8 mouse cellular contexts compared by ENCODE assay signal in genomic region chrX:140456751-140457491, GRCm38 (mm10). TPM values are rescaled to one million over a fixed set of nuclear protein-coding genes. Genes with fewer than 3 reads are reported as not detected.
DNase-seq lines count a peak whose midpoint lies in the region; ATAC-seq and TF ChIP-seq lines count a peak whose summit lies in the region.

No protein-coding gene starts in this region.

- ATAC-seq in embryonic facial prominence, embryonic 15.5 days (ENCODE audit: insufficient number of reproducible peaks, low FRiP score, low TSS enrichment, low read depth): peak; percentile 47; the same call in 1 of the 2 replicates
- peak; percentile 66 for ATAC-seq in hindbrain, embryonic 13.5 days (ENCODE audit: low FRiP score)
- peak; percentile 63 for ATAC-seq in liver, embryonic 14.5 days (ENCODE audit: insufficient read depth)
- peak; percentile 73 for ATAC-seq in neural tube, embryonic 15.5 days (ENCODE audit: low FRiP score)

- TF ChIP-seq CTCF in left cerebral cortex, adult 2 months (IDR thresholded peaks at IDR 0.05): no peak
- no peak for TF ChIP-seq CTCF in liver, embryonic 14.5 days (IDR thresholded peaks at IDR 0.05; ENCODE audit: low read depth)

- peak overlapping the region; percentile 54 for H3K4me3 ChIP-seq in left cerebral cortex, adult 2 months
- H3K4me3 ChIP-seq in embryonic facial prominence, embryonic 15.5 days (replicated peaks): peak overlapping the region; percentile 56
- H3K4me3 ChIP-seq in hindbrain, embryonic 13.5 days: peak overlapping the region; percentile 57
- H3K4me3 ChIP-seq in liver, embryonic 14.5 days (ENCODE audit: insufficient read depth in 1 of 2, low read depth in 2 of 2, low read length in 2 of 2): peak overlapping the region; percentile 69 to 79
- H3K4me3 ChIP-seq in neural tube, embryonic 15.5 days (replicated peaks): peak overlapping the region; percentile 57

- 0 out of 2 replicates have a peak overlapping the region, but pooled peaks have one; percentile 6 for H3K9ac ChIP-seq in embryonic facial prominence, embryonic 15.5 days
- H3K9ac ChIP-seq in hindbrain, embryonic 13.5 days: peak overlapping the region; percentile 68
- peak overlapping the region; percentile 76 for H3K9ac ChIP-seq in liver, embryonic 14.5 days (replicated peaks)
- peak overlapping the region; percentile 52 for H3K9ac ChIP-seq in neural tube, embryonic 15.5 days (replicated peaks)

- H3K27me3 ChIP-seq in embryonic facial prominence, embryonic 15.5 days: no peaks in the 10 kb centered on the region
- H3K27me3 ChIP-seq in hindbrain, embryonic 13.5 days: peaks cover 11% of the 10 kb centered on the region; the same call in 1 of the 2 replicates
- no peaks in the 10 kb centered on the region for H3K27me3 ChIP-seq in liver, embryonic 14.5 days (ENCODE audit: control insufficient read depth, insufficient read depth, low read length)
- peaks cover 6% of the 10 kb centered on the region; the same call in 1 of the 2 replicates for H3K27me3 ChIP-seq in neural tube, embryonic 15.5 days (replicated peaks)

- no peaks in the 10 kb centered on the region for H3K9me3 ChIP-seq in embryonic facial prominence, embryonic 15.5 days (replicated peaks)
- no peaks in the 10 kb centered on the region for H3K9me3 ChIP-seq in hindbrain, embryonic 13.5 days
- no peaks in the 10 kb centered on the region for H3K9me3 ChIP-seq in liver, embryonic 14.5 days (ENCODE audit: control insufficient read depth, low read length)
- H3K9me3 ChIP-seq in neural tube, embryonic 15.5 days (replicated peaks): no peaks in the 10 kb centered on the region

- TF ChIP-seq EP300 in liver, embryonic 14.5 days (IDR thresholded peaks at IDR 0.05; ENCODE audit: low read depth): no peak

- peak overlapping the region; percentile 52 for H3K4me2 ChIP-seq in embryonic facial prominence, embryonic 15.5 days (replicated peaks)
- peak overlapping the region; percentile 54 for H3K4me2 ChIP-seq in hindbrain, embryonic 13.5 days
- peak overlapping the region; percentile 72 for H3K4me2 ChIP-seq in liver, embryonic 14.5 days (ENCODE audit: low read depth)
- H3K4me2 ChIP-seq in neural tube, embryonic 15.5 days: peak overlapping the region; percentile 56

- intact Hi-C loops in left cerebral cortex, adult 2 months (cut with DNase I): no loop called here

- no peak for DNase-seq in left cerebral cortex, adult 2 months (ENCODE audit: extremely low spot score in 1 of 2, low spot score in 2 of 2)
- DNase-seq in left cerebral cortex, adult 8-10 months (ENCODE audit: low spot score in 2 of 2): no peak
- peak; percentile 26 for DNase-seq in Muller cell, postnatal 12 days (ENCODE audit: inconsistent ontology term)
- DNase-seq in liver, embryonic 14.5 days (ENCODE audit: low read depth in 3 of 3, low spot score in 3 of 3): peak in 1 of 3 experiments; percentile 3
- no peak for DNase-seq in spleen, adult 12 weeks (ENCODE audit: low spot score)

- WGBS in embryonic facial prominence, embryonic 15.5 days: 22% methylated on average over 39 of the region's 39 CpGs
- 18% methylated on average over 39 of the region's 39 CpGs for WGBS in hindbrain, embryonic 13.5 days
- 16% methylated on average over 39 of the region's 39 CpGs for WGBS in liver, embryonic 14.5 days (ENCODE audit: insufficient replicate concordance)
- 20% methylated on average over 39 of the region's 39 CpGs for WGBS in neural tube, embryonic 15.5 days

- no peaks in the 10 kb centered on the region for H3K4me1 ChIP-seq in embryonic facial prominence, embryonic 15.5 days
- H3K4me1 ChIP-seq in hindbrain, embryonic 13.5 days (replicated peaks): peaks cover 3% of the 10 kb centered on the region; the same call in 1 of the 2 replicates
- peaks cover 0 to 2% of the 10 kb centered on the region in 2 experiments; a peak in 2 of 4 replicates for H3K4me1 ChIP-seq in liver, embryonic 14.5 days (replicated peaks; ENCODE audit: control insufficient read depth in 2 of 2, insufficient read depth in 2 of 2, low read length in 1 of 2)
- H3K4me1 ChIP-seq in neural tube, embryonic 15.5 days: no peaks in the 10 kb centered on the region

- H3K27ac ChIP-seq in left cerebral cortex, adult 2 months: peak overlapping the region; percentile 34; the same call in 1 of the 2 replicates
- no peak overlapping the region for H3K27ac ChIP-seq in embryonic facial prominence, embryonic 15.5 days (replicated peaks)
- H3K27ac ChIP-seq in hindbrain, embryonic 13.5 days: peak overlapping the region; percentile 60
- no peak overlapping the region for H3K27ac ChIP-seq in liver, embryonic 14.5 days
- H3K27ac ChIP-seq in neural tube, embryonic 15.5 days (replicated peaks): peak overlapping the region; percentile 73

- no peaks in the 10 kb centered on the region for H3K36me3 ChIP-seq in embryonic facial prominence, embryonic 15.5 days
- no peaks in the 10 kb centered on the region for H3K36me3 ChIP-seq in hindbrain, embryonic 13.5 days
- H3K36me3 ChIP-seq in liver, embryonic 14.5 days (replicated peaks; ENCODE audit: control insufficient read depth, insufficient read depth, low read depth): no peaks in the 10 kb centered on the region
- no peaks in the 10 kb centered on the region for H3K36me3 ChIP-seq in neural tube, embryonic 15.5 days

RNA-seq across cellular contexts. Expression of gene Prps1, which starts 0.5 kb away (rescaled TPM):
- 10 to 100 TPM; 62.8 to 76.9 TPM for total RNA-seq in left cerebral cortex, adult 2 months (2021)
- total RNA-seq in left cerebral cortex, adult 8-10 months (2022): 10 to 100 TPM; 70.4 to 87.2 (median 75.8) TPM
- polyA plus RNA-seq in embryonic facial prominence, embryonic 15.5 days (2015; fragmentation: Nextera tagmentation; extraction: Ambion mirVana): 37.7 and 42.7 TPM in 2 replicates
- polyA plus RNA-seq in hindbrain, embryonic 13.5 days (2015; fragmentation: Nextera tagmentation; extraction: Ambion mirVana): 65.6 and 67.5 TPM in 2 replicates
- 14.3 and 16.8 TPM in 2 replicates for polyA plus RNA-seq in liver, embryonic 14.5 days (2012; rRNA removed)
- 35.5 and 41.9 TPM in 2 replicates for polyA plus RNA-seq in liver, embryonic 14.5 days (2014; fragmentation: Nextera tagmentation; extraction: Ambion mirVana)
- polyA plus RNA-seq in neural tube, embryonic 15.5 days (2015; fragmentation: Nextera tagmentation; extraction: Ambion mirVana): 87.2 and 88.0 TPM in 2 replicates

Comparison
In these comparisons a context has a peak if more than half of its experiments do, and no peak if none do; other contexts are left out.
1. H3K27ac ChIP-seq: peak in left cerebral cortex, adult 2 months (single experiment), hindbrain, embryonic 13.5 days (single experiment) and neural tube, embryonic 15.5 days (single experiment); none in embryonic facial prominence, embryonic 15.5 days (single experiment) and liver, embryonic 14.5 days (single experiment).
2. H3K9ac ChIP-seq: peak in every context shown above with its lines; median percentile 76 in liver, embryonic 14.5 days; 68 in hindbrain, embryonic 13.5 days; 52 in neural tube, embryonic 15.5 days; 6 in embryonic facial prominence, embryonic 15.5 days.
3. Peak in every context shown above with its lines, with median percentiles within 50 percentile points of each other: H3K4me3 ChIP-seq, ATAC-seq and H3K4me2 ChIP-seq.